Mouse (Mus musculus) midbrain, embryonic 13.5 days (tissue): ENCODE results near the gene Ermard. TPM values are rescaled to one million over a fixed set of nuclear protein-coding genes. Genes with fewer than 3 reads are reported as not detected.

ENCODE experiments used
- polyA plus RNA-seq: library from polyadenylated mRNA; unstranded; fragments of >200 nt; fragmentation: Nextera tagmentation; extraction: Ambion mirVana; gene quantifications from 2 replicates; pipeline ENCODE4 v1.2.1, GENCODE M21; 2015

Ermard gene
- polyA plus RNA-seq, 1 experiment from 2014 or later: 114 TPM

Other genes starting within 250 kb of the Ermard start
- gene Wdr27, start 98.0 kb upstream of the Ermard start, polyA plus RNA-seq: 4.7 and 9.0 TPM in 2 replicates
- gene 1600012H06Rik, start 98.0 kb upstream of the Ermard start, polyA plus RNA-seq: 27.4 and 28.2 TPM in 2 replicates
- 19.0 and 19.2 TPM in 2 replicates for gene Phf10, start 79.9 kb upstream of the Ermard start, polyA plus RNA-seq
- 10.6 and 11.8 TPM in 2 replicates for gene 9030025P20Rik, start 62.7 kb upstream of the Ermard start, polyA plus RNA-seq
- gene Gm3417, start 62.4 kb upstream of the Ermard start, polyA plus RNA-seq: 0.96 and 1.4 TPM in 2 replicates
- gene Gm3435, start 31.0 kb upstream of the Ermard start, polyA plus RNA-seq: 15.4 and 17.8 TPM in 2 replicates
- gene Tcte3, start 280 bp downstream of the Ermard start, polyA plus RNA-seq: not detected in 2 replicates
- 5.7 and 5.8 TPM in 2 replicates for gene Gm3448, start 329 bp downstream of the Ermard start, polyA plus RNA-seq